Mouse (Mus musculus): Measurements from ENCODE around the gene Cd53.

DNA sequence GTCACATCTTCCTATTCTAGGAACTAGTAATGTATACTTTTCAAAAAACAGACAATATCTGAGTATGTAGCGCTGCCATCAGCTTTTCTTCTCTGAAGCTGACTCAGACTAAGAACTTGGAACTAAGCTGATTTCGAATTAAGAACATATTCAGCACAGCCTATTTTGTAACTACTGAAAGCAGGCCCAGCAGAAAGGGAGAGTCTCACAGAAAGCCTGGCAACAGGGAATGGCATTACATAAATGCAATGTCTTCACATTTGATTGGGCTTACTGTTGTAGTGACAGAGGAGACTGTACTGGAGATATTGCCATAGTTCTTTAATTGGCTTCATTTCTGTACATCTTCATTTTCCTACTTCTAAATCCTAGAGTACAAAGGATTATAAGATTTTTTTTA, 27.7 kb upstream of the Cd53 start:
- TF ChIP-seq CTCF (IDR thresholded peaks at IDR 0.05; ENCODE audit: insufficient read depth, low read depth, low read length) (no peak), POLR2A (IDR thresholded peaks at IDR 0.05; ENCODE audit: insufficient read depth, low read depth, low read length) (no peak)
